Mouse (Mus musculus): ENCODE results near the gene Sphkap.

The Sphkap gene

GRCm38 (mm10) chr1:83408021-83408464 is at the start of gene Sphkap:
Gene Sphkap, minus strand, starts transcription at chr1:83408200.
- no peak for DNase-seq (ENCODE audit: low read depth)

GRCm38 (mm10) chr1:83451291-83451690 is 43.3 kb upstream of the Sphkap start:
- no peak for DNase-seq (ENCODE audit: low read depth)

- DNase-seq (ENCODE audit: low read depth): no peak
These were observed 32.4 kb upstream of the Sphkap start for GRCm38 (mm10) chr1:83440422-83440821.

- no peak for DNase-seq (ENCODE audit: low read depth)
These were observed 25.9 kb upstream of the Sphkap start for GRCm38 (mm10) chr1:83433932-83434331.

GRCm38 (mm10) chr1:83429866-83430265 is 21.9 kb upstream of the Sphkap start:
- DNase-seq (ENCODE audit: low read depth): no peak

GRCm38 (mm10) chr1:83407616-83408015 is 384 bp downstream of the Sphkap start:
- no peak for DNase-seq (ENCODE audit: low read depth)

- no peak for DNase-seq (ENCODE audit: low read depth)
These were observed 984 bp downstream of the Sphkap start for GRCm38 (mm10) chr1:83406882-83407549.

GRCm38 (mm10) chr1:83401079-83401478 is 6.9 kb downstream of the Sphkap start:
- DNase-seq (ENCODE audit: low read depth): no peak

- DNase-seq (ENCODE audit: low read depth): no peak
These were observed 11.7 kb downstream of the Sphkap start for GRCm38 (mm10) chr1:83396284-83396683.

GRCm38 (mm10) chr1:83395559-83395958 is 12.4 kb downstream of the Sphkap start:
- DNase-seq (ENCODE audit: low read depth): no peak

- no peak for DNase-seq (ENCODE audit: low read depth)
These were observed 18.6 kb downstream of the Sphkap start for GRCm38 (mm10) chr1:83389419-83389818.

GRCm38 (mm10) chr1:83377404-83377803 is 30.6 kb downstream of the Sphkap start:
- DNase-seq (ENCODE audit: low read depth): no peak

GRCm38 (mm10) chr1:83366456-83366855 is 41.5 kb downstream of the Sphkap start:
- no peak for DNase-seq (ENCODE audit: low read depth)

GRCm38 (mm10) chr1:83362168-83362567 is 45.8 kb downstream of the Sphkap start:
- DNase-seq (ENCODE audit: low read depth): no peak

- DNase-seq (ENCODE audit: low read depth): no peak
These were observed 61.5 kb downstream of the Sphkap start for GRCm38 (mm10) chr1:83346453-83346852.

GRCm38 (mm10) chr1:83345572-83345971 is 62.4 kb downstream of the Sphkap start:
- DNase-seq (ENCODE audit: low read depth): no peak

- DNase-seq (ENCODE audit: low read depth): no peak
These were observed 62.9 kb downstream of the Sphkap start for GRCm38 (mm10) chr1:83345069-83345468.

GRCm38 (mm10) chr1:83342726-83343250 is 65.2 kb downstream of the Sphkap start:
- no peak for DNase-seq (ENCODE audit: low read depth)

GRCm38 (mm10) chr1:83339358-83339757 is 68.6 kb downstream of the Sphkap start:
- no peak for DNase-seq (ENCODE audit: low read depth)

- DNase-seq (ENCODE audit: low read depth): no peak
These were observed 91.1 kb downstream of the Sphkap start for GRCm38 (mm10) chr1:83316917-83317316.

- DNase-seq (ENCODE audit: low read depth): no peak
These were observed 92.9 kb downstream of the Sphkap start for GRCm38 (mm10) chr1:83315146-83315545.

GRCm38 (mm10) chr1:83311607-83312295 is 96.2 kb downstream of the Sphkap start:
- DNase-seq (ENCODE audit: low read depth): no peak

Measured in induced T-regulatory cell, adult 2 months (primary cell).